Mouse (Mus musculus): ENCODE measurements around the gene Bcl2.

Bcl2 gene

DNA sequence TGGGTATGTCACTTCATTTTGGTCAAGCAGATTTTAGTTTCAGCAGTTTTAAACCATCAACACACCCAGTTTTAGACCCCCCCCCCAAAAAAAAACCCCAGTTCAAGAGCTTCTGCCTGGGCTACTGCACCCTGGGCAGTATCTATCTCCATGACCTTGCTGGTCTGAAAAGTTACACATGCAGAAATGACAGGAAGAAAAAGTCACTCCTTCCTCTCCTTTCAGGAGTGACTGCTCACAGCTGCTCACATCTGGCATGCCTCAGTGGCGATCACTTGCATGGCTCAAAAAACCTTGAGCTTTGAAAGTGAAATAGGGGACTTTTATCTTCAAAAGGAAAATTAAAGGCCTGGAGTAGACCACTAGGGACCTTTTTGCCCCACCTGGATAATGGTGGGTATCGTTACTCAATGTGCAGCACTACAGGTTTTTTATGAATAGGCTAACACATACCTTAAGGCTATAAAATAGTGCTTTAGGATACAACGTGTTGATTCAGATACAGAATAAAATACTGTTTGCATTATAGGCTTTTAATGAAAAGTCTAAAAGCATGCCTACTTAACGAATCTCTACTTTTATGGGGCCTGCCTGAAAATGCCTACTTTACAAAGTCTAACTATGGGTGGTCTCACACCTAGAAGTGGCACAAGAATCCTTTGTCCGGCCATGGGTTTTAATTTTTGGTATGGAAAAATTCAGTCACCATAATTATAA lies 116.3 kb downstream of the Bcl2 start:
- TF ChIP-seq GATA4 (IDR thresholded peaks at IDR 0.05; ENCODE audit: insufficient replicate concordance, low read length): no peak

DNA sequence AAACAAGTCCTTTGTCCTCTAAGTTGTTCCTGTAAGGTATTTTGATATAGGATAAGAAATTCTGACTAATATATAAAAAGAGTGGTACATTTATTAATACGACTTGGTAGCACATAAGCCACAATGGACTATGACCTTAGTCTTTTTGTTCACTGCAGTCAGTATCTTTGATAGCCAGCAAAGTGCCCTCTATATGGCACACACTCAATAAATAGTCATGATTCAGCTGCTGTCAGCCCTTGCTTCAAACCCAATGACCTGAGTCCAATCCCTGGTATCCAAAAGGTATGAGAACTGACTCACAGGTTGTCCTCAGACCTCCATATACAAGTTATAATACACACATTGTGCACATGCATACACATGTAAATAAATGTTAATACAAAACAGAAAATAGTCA lies 117.7 kb downstream of the Bcl2 start:
- TF ChIP-seq GATA4 (IDR thresholded peaks at IDR 0.05; ENCODE audit: insufficient replicate concordance, low read length): no peak

DNA sequence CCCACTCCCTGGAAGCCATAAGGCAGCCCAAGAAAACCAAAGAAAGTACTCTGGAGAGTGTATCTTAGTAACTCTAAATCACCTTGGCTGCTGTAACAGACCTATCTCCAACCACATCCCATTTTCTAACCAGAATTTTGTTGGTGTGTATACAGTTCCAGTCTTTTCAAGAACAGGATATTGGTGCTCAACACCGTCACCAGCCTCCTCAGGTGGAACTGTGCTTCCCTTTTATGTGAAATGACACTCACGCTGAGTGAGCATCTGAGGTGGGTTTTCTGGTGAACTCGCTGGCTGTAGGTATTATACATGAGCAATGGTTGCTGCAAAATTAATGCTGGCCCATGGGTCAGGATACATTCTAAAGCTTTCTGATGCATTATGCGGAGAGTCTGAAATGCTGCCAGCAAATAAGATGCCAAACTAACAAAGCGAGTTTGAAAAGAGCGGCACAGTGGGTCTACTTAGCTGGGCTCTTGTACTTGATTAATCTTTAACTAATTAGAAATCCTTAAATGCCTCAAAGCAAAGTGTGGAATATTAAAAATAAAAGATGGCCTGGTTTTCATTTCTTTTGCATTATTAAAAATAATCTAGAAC lies 118.7 kb downstream of the Bcl2 start:
- no peak for TF ChIP-seq GATA4 (IDR thresholded peaks at IDR 0.05; ENCODE audit: insufficient replicate concordance, low read length)

DNA sequence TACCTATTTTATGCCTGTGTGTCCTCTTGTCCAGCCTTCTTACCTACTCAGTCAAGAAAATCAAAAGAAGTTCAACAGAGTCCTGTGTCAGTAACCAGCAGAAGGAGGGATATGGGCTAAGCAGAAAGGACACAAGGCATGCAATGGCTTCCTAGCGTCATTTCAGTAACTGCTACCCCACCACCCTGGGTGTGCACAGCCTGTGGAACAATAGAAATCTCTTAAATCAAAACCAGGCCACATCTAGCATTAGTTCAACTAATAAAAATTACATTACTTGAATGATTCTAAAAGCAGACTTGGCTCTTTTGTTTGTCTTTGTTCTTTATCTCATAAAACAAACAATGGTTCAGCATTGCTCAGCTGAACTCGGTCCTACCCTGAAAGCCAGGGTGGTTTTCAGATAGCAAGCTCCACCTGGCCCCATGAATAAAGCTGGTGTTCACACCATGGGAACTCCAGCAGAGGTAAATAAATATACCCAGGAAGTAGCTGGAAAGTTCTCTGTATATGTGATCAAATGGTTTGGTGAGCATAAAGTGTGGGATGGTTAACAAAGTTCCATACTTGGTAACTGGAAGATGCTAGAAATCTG lies 122.8 kb downstream of the Bcl2 start:
- no peak for TF ChIP-seq GATA4 (IDR thresholded peaks at IDR 0.05; ENCODE audit: insufficient replicate concordance, low read length)

DNA sequence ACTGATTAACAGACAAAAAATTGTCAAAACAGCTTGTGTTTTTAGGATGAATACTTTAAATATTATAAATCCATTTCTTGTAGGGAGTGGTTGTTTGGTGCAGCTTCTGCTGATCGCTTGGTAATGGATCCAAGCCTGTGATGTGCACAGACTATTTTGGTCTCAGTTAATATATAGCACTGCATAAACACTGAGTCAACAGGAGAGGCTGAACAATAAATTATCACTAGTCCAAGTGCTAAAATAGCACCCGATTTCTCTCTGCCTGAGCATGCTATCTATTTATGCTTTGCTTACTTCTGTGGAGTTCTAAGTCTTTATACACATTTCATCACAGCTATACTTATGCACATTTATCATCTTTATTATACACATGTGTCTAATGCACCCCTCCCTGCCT lies 124.9 kb downstream of the Bcl2 start:
- no peak for TF ChIP-seq GATA4 (IDR thresholded peaks at IDR 0.05; ENCODE audit: insufficient replicate concordance, low read length)

DNA sequence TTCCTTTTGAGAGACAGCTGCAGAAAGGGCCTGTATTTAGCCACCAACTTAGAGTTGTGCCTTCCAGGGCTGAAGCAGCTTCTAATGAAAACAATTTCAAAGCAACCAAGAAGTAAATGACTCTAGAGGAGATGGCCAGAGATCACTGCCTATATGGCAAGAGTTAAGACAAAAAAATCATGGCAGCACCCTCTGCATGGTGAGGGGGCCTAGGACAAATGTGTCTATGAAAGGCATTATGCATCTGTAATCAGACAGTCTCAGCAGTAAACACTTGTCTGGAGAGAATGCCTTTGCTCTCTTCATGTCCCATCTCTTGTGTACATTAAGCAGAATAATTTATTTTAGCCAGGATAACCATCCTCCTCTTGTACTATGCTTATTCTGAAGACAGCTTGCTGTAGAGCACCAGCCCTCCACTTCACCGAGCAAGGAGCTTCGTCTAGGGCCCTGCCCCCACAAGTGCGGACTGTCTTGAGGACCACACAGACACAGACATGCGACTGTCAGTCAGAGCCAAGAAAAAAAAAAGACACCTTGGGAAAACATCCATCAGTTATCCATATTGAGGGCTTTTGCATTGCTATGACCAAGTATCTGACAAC lies 126.1 kb downstream of the Bcl2 start:
- no peak for TF ChIP-seq GATA4 (IDR thresholded peaks at IDR 0.05; ENCODE audit: insufficient replicate concordance, low read length)

DNA sequence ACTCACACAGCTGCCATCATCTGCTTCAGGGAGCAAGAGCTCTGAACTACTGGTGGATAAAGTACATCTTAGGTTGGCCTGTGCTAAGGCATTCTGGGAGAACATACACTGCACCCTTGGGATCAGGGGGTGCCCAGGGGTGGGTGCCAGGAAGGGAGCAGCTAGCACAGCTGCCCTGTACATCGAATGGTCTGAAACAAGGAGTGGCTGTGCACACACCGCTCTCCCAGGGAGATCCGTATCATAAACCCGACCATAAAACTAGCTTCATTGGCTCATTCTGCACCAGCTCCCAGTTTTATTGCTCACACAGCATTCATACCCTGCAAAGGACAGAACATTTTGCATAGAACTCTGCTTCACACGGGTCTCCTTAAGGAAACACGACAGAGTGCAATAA lies 127.3 kb downstream of the Bcl2 start:
- no peak for TF ChIP-seq GATA4 (IDR thresholded peaks at IDR 0.05; ENCODE audit: insufficient replicate concordance, low read length)

DNA sequence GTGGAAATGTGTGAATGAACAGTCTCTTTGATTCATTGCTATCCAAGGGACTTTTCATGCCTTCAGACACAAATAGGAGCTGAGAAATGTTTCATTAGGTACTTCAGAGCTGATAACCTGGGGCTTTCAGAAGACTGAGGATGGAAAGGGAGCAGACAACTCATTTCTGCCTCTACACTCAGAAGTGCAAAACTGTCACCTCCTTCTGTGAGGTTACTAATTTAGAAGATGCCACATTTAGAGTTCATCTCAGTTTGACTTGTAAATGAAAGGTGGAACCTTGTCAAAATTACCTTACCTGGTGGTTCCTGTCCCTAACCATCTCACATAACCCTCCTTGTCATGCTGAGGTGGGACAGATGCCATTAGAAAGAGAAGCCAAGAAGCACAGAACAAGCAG lies 128.7 kb downstream of the Bcl2 start:
- TF ChIP-seq GATA4 (IDR thresholded peaks at IDR 0.05; ENCODE audit: insufficient replicate concordance, low read length): no peak

DNA sequence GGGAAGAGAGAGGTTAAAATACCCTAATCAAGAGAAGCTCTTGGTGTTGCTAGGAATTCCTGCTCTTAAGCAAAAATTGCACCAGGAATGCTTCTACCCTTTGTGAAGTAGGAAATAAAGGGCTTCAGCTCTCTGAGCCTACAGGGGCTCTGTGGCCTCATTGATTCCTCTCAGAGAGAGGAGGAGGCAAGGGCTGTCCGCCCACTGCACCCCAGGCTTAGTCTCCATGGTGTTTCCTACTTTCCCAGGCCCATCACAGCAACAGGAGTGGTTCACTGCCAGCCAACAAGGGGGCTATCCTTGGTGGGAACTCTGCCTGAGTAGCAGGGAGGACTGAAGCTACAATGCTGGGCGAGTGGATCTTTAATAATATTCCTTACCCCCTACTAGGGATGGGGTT lies 129.2 kb downstream of the Bcl2 start:
- TF ChIP-seq GATA4 (IDR thresholded peaks at IDR 0.05; ENCODE audit: insufficient replicate concordance, low read length): no peak

DNA sequence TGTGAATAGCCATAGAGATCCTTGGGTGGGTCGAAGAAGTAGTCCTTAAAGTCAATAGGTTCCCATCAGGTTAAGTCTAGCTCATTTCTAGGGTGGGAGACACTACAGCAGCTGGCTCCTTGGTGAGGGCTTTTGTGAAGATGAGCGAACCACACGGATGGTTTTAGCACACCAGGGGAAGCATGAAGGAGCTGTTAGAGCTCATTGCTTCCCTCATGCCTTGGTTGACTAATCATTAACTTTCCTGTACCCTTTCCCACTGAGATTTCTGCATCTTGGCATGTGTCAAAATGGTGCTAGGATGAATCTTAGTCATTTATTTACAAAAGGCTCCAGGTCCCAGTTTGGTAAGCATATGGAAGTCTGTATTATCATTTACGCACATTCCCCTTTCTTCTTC lies 129.8 kb downstream of the Bcl2 start:
- no peak for TF ChIP-seq GATA4 (IDR thresholded peaks at IDR 0.05; ENCODE audit: insufficient replicate concordance, low read length)

DNA sequence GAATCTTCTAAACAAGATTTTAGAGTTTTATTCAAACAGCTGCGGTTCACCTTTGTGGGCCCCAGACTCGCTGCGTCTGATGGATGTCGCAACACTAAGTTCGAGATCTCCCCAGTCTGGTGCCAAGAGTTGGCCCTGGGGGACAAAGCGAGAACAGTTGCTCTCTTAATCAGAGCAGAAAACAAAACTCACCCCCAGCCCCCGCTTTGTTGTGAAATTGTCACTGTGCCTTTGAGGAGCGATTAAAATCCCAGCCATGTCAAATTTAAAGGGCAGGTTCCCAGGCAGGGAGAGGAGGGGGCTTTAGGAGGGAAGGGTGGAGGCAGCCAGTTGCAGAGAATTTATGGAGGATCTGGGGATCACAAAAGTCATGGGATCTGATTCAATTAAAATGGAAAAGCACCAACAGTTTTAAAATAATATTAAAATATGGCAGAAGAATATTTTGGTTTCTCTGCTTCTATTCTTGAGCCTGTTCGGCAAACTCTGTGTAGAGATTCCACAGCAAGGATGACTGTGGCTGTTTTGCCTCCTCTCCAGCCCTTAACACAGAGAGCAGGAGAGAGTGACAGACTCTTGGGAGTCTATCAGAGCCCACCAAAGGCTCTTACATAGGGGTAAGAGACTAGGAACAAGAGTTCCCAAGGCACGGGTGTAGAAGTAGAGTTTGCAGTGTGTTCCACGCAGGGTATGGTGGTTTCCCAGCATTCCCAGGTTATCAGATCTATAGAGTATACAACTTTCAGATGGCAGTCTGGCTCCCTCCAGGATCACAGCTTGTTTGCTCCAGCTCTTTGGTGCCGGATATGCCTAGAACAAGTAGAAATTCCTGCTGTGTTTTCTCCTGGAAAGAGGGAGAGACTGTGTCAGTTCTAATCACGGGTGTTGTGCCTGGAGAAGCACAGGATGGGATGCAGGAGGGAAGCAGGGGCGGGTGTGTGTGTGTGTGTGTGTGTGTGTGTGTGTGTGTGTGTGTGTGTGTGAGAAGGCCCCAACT lies 130.5 kb downstream of the Bcl2 start:
- TF ChIP-seq GATA4 (IDR thresholded peaks at IDR 0.05; ENCODE audit: insufficient replicate concordance, low read length): no peak

DNA sequence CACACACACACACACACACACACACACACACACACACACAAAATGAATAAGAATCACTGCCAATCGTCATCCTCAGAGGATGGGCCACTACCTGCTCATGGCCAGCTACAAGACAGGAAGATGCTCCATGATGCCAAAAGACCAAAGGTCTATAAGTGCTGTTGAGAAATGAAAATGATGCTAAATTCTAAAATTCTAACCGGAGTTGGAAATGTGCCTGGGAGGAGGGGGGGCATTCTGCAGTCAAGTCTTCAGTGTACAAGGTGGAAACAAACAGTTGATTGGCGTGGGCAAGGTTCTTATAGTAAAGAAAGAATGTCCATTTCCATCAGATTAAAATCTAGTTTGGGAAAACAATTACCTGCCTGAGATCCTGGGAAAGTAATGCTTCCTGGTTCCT lies 131.3 kb downstream of the Bcl2 start:
- no peak for TF ChIP-seq GATA4 (IDR thresholded peaks at IDR 0.05; ENCODE audit: insufficient replicate concordance, low read length)

DNA sequence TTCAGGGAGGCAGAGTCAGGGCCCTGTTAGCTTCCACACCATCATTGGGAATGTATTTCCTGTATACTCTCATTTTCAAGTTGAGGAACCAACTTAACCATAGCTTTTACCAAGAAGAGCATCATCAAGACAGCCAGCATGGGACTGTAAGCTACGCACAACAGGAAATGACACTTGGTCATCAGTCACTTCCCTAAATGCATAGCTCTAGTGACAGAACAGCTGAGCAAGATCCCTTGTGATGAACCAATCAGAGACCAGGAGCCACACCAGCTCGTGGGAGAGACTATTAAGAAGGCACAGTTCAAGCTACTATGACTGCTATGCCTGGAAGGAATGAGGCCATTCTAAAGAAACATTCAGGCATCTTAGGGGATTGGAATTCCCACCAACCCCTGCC lies 132.3 kb downstream of the Bcl2 start:
- TF ChIP-seq GATA4 (IDR thresholded peaks at IDR 0.05; ENCODE audit: insufficient replicate concordance, low read length): no peak

DNA sequence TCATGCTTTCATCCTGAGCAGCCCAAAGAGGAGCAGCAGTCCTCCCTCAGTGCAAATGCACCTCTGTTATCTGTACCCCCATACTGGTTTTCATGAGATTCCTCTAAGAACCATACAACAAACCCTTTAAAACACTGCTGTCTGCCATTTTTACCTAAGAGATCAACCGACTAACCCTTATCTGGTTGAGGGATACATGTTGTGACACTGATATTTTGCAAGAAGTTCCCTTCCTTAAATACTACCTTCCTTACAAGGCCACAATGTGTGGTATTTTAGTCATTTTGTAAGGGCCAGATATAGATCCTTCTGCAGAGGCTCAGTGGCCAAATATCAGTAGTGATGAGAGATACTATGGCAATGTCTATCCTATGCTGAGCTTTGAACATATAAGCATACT lies 134.3 kb downstream of the Bcl2 start:
- no peak for TF ChIP-seq GATA4 (IDR thresholded peaks at IDR 0.05; ENCODE audit: insufficient replicate concordance, low read length)

DNA sequence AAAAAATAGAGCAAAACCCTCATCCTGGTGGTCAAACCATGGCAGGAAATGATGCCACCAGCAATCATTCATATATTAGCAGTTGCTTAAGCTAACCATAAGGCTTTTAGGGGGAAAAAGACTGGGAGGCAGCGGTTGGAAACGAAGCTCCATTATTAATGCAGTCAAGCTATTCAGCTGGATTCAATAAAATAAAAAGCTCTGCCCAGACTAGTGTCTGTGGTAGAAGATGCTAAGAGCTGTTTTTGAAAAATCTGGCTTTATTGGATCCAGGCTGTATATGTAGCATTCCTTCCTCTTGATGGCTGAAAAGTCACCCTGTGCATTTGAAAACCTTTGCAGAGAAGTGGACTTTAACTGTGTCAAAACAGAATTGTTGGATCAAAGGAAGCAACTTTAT lies 141.6 kb downstream of the Bcl2 start:
- TF ChIP-seq GATA4 (IDR thresholded peaks at IDR 0.05; ENCODE audit: insufficient replicate concordance, low read length): no peak
